Mouse (Mus musculus): ENCODE data around the gene Gm42906.

DNA sequence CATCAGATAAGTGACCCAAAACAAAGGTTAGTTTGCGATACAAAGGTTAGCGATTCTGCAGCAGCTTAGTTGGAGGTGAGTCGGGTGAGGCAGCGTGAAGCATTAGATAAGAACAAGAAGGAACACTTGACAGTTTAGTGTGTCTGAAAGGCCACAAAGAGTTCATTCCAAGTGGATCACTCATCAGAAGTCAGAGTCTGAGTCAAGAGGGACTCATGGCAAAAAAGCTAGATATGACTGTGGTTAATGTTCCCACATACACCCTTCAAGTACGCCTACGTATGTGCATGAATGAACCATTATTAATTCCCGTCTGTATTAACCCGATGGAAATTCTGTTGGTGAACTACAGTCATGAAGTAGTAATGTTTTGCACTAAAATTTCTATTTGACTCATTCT, 176.3 kb downstream of the Gm42906 start:
- TF ChIP-seq CTCF (IDR thresholded peaks at IDR 0.05; ENCODE audit: borderline replicate concordance, extremely low read depth, insufficient read depth, insufficient read length) = no peak
- TF ChIP-seq POLR2A (IDR thresholded peaks at IDR 0.05; ENCODE audit: borderline replicate concordance, extremely low read depth, insufficient read depth, insufficient read length, poor library complexity, severe bottlenecking) = no peak

Data from brain, embryonic 14.5 days (tissue).